Mouse (Mus musculus) lung, postnatal 10 days (tissue): ENCODE results near the gene Fermt1.

ENCODE experiments used
- DNase-seq: peaks from one replicate; pipeline ENCODE4 v3.0.0; 2021

Fermt1 gene

GRCm38 (mm10) chr2:132945326-132946207 is at the start of gene Fermt1:
TSS of gene Fermt1 (minus strand) at chr2:132945906.
- DNase-seq, result no peak

GRCm38 (mm10) chr2:132992659-132993531 is 47.2 kb upstream of the Fermt1 start:
- DNase-seq, result peak; percentile 80

DNA sequence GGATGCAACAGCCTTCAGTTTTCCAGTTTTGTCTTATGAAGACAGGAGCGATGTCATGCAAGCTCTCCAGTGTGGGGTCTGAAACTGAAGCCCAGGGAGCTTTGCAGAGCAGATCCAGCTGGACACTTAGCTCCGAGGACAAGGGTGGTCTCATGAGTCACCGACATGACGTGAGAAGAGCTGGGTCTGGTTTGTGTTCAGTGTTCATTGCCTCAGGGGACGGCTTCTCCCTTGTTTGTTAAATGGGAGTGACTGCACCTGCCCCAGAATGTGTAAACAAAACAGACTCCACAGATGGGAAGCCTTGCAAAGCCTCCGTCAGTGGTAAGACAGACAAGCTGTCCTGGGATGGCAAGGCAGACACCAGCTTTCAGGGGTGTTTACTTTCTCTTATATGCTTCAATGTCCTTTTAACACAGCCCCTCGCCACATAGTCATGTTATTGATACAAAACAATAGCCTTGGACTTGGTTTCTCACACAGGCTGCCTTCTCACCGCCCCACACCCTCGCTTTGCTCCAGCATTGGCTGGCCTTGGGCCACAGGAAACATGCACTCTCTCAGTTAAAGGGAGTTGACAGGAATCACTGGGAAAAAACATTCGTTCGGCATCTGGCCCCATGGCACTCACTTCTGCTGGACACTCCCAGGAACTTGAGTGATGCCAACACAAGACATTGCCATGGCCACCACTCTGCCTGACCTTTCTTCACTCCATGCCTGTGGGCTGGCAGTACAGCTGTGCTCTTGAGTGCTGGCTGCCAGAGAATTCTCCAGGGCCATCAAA is 44.3 kb upstream of the Fermt1 start:
- peak; percentile 35 for DNase-seq

DNA sequence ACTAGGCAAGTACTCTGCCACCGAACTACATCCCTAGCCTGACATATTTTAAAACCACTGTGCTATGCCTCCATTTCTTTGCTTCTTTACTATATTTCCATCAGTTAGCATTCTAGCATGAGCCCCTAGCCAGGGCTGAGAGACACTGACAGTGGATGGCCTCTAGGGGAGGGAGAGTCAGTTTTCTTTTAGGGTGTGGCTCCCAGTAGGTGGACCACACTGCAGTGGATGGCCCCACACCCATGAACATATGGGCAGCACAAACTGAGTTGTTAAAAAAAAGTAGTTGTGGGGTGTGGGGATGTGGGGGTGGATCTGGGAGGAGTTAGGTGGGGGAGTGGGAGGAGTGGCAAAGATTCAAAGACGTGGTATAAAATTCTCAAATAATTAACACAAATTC is 27.6 kb upstream of the Fermt1 start:
- DNase-seq, result no peak

- peak; percentile 59 for DNase-seq
Measured at GRCm38 (mm10) chr2:132970772-132971173, 25.1 kb upstream of the Fermt1 start.

DNA sequence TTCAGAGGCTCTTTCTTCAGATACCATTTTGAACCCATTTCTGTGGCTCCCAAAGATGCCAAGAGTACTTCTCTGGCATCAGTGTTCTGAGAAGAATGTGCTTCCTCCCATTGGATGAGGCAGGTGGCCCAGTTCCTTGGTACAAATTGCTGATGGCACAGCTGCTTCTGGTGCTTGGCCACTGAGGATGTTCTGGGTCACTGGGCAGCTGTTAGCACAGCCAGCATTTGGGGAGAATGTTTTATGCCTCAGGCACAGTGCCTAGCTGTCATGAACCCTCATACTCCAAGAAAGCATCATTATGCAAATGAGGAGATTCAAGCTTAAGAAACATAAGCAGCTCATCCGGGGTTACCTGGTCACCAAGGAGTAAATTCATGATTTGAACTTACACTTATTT is 12.1 kb upstream of the Fermt1 start:
- DNase-seq, result no peak

- DNase-seq, result peak; percentile 34
Measured at GRCm38 (mm10) chr2:132952197-132952596, 6.5 kb upstream of the Fermt1 start.

DNA sequence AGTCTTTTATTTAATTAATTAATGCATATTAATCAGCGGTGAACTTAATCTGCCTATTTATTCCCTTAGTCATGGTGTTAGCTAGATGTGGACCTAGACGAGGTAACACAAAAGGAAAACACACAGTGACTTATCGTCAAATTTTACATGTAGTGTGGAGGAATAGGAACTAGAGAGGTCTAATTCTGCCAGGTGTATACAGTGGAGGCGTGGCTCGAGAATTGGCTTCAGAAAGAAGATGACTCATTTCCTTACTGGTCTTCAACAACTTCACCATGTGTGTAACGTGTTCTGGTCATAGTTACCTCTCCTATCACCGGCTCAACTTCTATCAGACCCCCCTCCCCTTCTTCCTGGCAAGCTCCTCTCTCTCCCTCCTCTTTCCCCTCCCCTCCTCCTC is 2.5 kb upstream of the Fermt1 start:
- no peak for DNase-seq

- no peak for DNase-seq
Measured at GRCm38 (mm10) chr2:132946976-132947375, 1.3 kb upstream of the Fermt1 start.

GRCm38 (mm10) chr2:132944711-132945325 is 888 bp downstream of the Fermt1 start:
- DNase-seq, result no peak

GRCm38 (mm10) chr2:132943997-132944396 is 1.7 kb downstream of the Fermt1 start:
- DNase-seq, result no peak

DNA sequence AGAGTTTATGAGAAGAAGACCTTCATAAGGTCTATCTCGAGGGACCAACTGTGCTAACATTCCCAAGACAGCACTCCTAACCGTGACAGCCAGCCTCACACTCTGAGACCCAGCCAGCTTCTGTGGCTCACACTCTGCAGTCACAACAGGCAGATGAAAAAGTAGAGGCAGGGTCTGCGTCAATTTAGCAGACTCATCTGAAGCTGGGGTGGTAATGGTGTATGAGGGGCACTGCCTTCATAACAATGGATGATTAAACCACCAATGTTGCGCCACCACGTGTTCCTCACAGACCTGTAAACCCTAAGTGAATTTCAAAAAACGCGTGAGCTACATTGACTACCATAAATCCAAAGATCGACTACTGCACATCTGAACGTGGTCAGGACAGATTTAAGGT is 2.1 kb downstream of the Fermt1 start:
- no peak for DNase-seq

GRCm38 (mm10) chr2:132939056-132939455 is 6.7 kb downstream of the Fermt1 start:
- DNase-seq, result no peak

DNA sequence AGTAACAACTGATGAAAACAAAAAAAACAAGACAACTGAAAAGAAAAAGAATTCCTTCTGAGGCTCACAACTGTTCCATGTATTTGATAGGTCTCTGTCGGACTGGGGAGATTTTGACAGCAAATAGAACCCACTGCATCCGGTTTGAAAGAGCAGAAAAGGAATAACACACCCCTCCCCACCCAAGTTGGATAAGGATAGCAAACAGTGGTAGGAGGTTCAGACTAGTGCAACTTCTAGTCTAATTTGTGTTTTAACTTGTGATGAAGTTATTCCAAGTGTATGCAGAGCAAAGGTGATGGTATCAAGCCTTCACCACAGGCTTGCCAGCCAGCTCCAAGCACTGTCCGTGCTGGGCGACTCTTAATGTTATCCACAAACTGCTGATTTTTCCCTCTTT is 9.5 kb downstream of the Fermt1 start:
- DNase-seq, result no peak

DNA sequence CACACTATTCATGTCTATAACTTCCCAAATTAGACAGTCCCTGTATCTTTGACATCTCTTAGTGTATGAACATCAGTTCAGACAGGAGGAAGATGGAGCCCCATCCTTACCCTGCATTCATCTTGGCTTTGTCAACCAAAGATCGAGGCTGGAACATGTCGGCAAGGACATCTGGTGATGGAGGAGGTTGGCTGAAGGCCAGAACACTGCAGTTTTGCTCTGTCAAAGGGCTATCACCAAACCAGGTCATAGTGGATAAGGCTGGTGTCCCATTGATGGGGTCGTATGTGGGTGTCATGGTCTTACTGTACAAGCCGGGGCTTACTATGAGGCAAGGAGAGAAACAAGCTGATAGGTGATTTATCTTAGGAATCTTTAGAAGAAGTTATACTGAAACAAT is 11.0 kb downstream of the Fermt1 start:
- DNase-seq, result no peak

DNA sequence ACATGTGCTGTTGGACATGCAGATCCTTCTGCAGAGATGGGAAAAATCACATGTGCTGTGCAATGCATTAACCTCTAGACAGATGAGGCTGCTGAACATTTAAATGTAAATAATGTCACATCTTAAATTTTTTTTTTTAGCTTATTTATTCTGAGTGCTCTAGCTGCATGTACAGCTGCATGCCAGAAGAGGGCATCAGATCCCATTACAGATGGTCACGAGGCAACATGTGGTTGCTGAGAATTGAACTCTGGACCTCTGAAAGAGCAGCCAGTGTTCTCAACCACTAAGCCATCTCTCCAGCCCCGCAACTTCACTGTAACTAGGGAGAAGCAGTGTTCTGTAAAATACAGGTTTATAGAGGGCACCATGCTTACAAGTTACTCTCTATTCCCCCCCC is 11.6 kb downstream of the Fermt1 start:
- no peak for DNase-seq

DNA sequence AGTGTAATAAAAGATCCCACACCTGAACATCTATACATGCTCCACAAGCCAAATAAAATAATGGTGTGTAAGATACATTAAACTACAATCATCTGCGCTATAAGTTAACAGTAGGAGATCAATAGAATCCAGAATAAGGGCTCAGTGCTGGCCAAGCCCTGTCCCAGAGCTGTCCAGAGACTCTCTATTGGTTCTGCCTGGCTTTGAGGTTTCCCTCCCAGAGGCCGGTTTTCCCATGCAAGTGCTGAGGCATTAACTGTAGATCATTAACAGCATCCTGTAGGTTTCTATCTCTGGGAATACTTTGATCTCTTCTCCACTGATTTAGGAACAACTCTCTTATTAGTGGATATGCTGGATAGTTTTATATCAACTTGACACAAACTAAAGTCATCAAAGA is 16.7 kb downstream of the Fermt1 start:
- DNase-seq, result no peak

DNA sequence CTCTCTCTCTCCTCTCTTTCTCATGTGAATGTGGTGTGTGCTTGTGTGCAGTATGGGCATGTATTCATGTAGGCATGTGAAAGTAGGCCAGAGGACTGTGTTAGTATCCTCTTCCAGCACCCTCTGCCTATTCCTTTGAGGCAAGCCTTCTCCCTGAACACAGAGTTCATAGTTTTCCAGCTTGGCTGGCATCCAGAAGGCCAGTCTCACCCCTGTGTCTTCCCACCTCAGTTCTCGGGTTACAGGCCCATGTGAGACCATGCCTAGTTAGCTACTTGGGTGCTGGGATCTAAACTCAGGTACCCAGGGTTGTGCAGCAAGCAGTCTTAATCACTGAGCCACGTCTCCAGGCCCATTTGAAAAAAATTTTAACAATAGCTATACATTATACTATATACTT is 17.8 kb downstream of the Fermt1 start:
- DNase-seq, result no peak

DNA sequence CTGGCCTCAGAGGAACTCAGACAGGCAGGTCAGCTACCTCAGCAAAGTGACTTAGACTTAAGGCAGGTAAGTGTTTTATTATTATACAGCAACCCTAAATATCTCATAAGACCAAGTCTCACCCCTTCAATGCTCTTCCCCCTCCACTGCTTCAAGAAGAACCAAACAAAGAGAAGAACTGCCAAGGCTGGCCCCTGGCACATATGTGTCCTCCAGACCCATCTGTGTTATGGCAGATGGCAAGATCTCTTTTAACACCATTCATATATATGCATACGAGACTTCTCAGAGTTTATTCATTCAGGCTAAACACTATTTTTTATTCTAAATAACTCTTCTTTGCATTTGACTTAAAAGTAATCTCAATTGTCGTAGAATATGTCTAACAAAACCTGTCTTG is 18.4 kb downstream of the Fermt1 start:
- no peak for DNase-seq

DNA sequence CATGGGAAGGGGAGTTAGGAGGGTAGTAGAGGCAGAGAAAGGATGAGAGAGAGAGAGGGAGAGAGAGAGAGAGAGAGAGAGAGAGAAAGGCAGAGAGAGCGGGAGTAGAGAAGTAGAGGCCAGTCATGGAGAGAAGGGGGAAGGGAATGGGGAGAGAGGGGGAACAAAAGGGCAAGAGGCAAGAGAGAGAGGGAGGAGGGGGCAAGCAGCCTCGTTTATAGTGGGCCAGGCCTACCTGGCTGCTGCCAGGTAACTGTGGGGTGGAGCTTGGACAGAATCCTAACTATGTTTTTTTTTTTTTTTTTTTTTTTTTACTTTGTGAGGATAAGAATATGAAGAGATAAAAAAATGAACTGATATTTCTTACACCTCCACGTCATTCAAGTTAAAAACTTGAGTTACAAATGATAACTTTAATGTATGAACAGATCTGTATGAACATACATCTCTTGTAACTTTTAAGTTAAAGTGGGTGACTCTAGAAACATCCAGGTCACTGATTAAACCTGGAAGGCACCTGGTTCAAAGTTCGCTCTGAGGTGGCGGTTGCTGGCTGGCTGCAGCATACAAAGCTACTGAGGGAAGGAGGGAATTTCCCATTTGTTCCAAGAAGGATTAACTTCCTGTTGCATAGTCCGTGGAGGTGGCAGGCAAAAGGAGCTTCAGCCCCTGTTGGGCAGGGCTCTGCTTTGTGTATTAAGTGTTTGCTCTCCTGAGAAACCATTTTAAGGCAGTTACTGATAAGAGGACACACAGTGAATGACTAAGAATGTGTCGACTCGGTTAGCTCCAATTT is 22.2 kb downstream of the Fermt1 start:
- DNase-seq, result no peak

GRCm38 (mm10) chr2:132922076-132922873 is 23.4 kb downstream of the Fermt1 start:
- DNase-seq, result no peak
